In genomic region chr2:105667626-105667950, GRCm38 (mm10) we compare ENCODE assay signal across 10 mouse cellular contexts. TPM values are rescaled to one million over a fixed set of nuclear protein-coding genes. Genes with fewer than 3 reads are reported as not detected.
DNase-seq lines count a peak whose midpoint lies in the region; ATAC-seq lines count a peak whose summit lies in the region.
"Had no signal": no experiment of that assay in that cellular context is flagged by ENCODE, and none has a peak within 500 bp of the region (broad histone marks: within the 10 kb centered on the region; RNA-seq: fewer than 3 reads in every experiment).

No protein-coding gene starts in this region.

- peak; percentile 21 for DNase-seq in kidney, postnatal 10 days
- peak; percentile 30 for DNase-seq in cerebellum, adult 8-10 months
- DNase-seq in forebrain, embryonic 14.5 days (ENCODE audit: low spot score), result peak; percentile 28
- DNase-seq in heart, postnatal 36 days, result no peak
- DNase-seq in urinary bladder, postnatal 4 days (ENCODE audit: low spot score in 2 of 2), result no peak
- DNase-seq in left cerebral cortex, adult 11 months (ENCODE audit: low spot score), result no peak
- DNase-seq: adrenal gland, postnatal 25 days; heart, postnatal 10 days had no signal

- ATAC-seq in kidney, embryonic 16.5 days (ENCODE audit: low FRiP score, low TSS enrichment), result no peak
- ATAC-seq in forebrain, embryonic 14.5 days, result no peak
- ATAC-seq in neural tube, embryonic 13.5 days (ENCODE audit: low read depth), result no peak

- intact Hi-C loops in heart, postnatal 36 days (cut with DNase I), result no loop called here

- H3K4me3 ChIP-seq in kidney, embryonic 16.5 days (ENCODE audit: low read length), result no peak overlapping the region
- no peak overlapping the region for H3K4me3 ChIP-seq in forebrain, embryonic 14.5 days (ENCODE audit: low read depth, low read length)
- 0 out of 2 replicates have a peak overlapping the region, but pooled peaks have one; percentile 51 for H3K4me3 ChIP-seq in neural tube, embryonic 13.5 days

- H3K27ac ChIP-seq in kidney, embryonic 16.5 days (ENCODE audit: low read length), result no peak overlapping the region
- no peak overlapping the region for H3K27ac ChIP-seq in forebrain, embryonic 14.5 days (ENCODE audit: low read depth, low read length)
- H3K27ac ChIP-seq in neural tube, embryonic 13.5 days (replicated peaks), result no peak overlapping the region

- H3K4me2 ChIP-seq in kidney, embryonic 16.5 days (replicated peaks; ENCODE audit: low read depth, low read length), result no peak overlapping the region
- H3K4me2 ChIP-seq in forebrain, embryonic 14.5 days (ENCODE audit: low read length), result peak overlapping the region; percentile 66
- no peak overlapping the region for H3K4me2 ChIP-seq in neural tube, embryonic 13.5 days

- peaks cover 11% of the 10 kb centered on the region for H3K4me1 ChIP-seq in kidney, embryonic 16.5 days (ENCODE audit: insufficient read depth, low read length)
- peaks cover 25% of the 10 kb centered on the region for H3K4me1 ChIP-seq in forebrain, embryonic 14.5 days (ENCODE audit: control insufficient read depth, insufficient read depth, low read length)
- H3K4me1 ChIP-seq in neural tube, embryonic 13.5 days (replicated peaks), result peaks cover 36% of the 10 kb centered on the region

- under 1% methylated on average over 11 of the region's 11 CpGs for WGBS in kidney, embryonic 16.5 days
- WGBS in forebrain, embryonic 14.5 days, result 2% methylated on average over 11 of the region's 11 CpGs
- WGBS in neural tube, embryonic 13.5 days, result 1% methylated on average over 11 of the region's 11 CpGs

- H3K9me3 ChIP-seq in kidney, embryonic 16.5 days (ENCODE audit: low read length), result no peaks in the 10 kb centered on the region
- no peaks in the 10 kb centered on the region for H3K9me3 ChIP-seq in forebrain, embryonic 14.5 days (replicated peaks; ENCODE audit: control insufficient read depth, low read length)
- no peaks in the 10 kb centered on the region for H3K9me3 ChIP-seq in neural tube, embryonic 13.5 days

- no peaks in the 10 kb centered on the region for H3K36me3 ChIP-seq in kidney, embryonic 16.5 days (ENCODE audit: insufficient read depth, low read length)
- H3K36me3 ChIP-seq in forebrain, embryonic 14.5 days (ENCODE audit: control insufficient read depth, insufficient read depth, low read length), result no peaks in the 10 kb centered on the region
- no peaks in the 10 kb centered on the region for H3K36me3 ChIP-seq in neural tube, embryonic 13.5 days

- peaks cover 100% of the 10 kb centered on the region for H3K27me3 ChIP-seq in kidney, embryonic 16.5 days (ENCODE audit: insufficient read depth, low read length)
- H3K27me3 ChIP-seq in forebrain, embryonic 14.5 days (replicated peaks; ENCODE audit: control insufficient read depth, insufficient read depth, low read length), result peaks cover 65% of the 10 kb centered on the region
- peaks cover 100% of the 10 kb centered on the region for H3K27me3 ChIP-seq in neural tube, embryonic 13.5 days

- H3K9ac ChIP-seq in kidney, embryonic 16.5 days (replicated peaks; ENCODE audit: low read length), result no peak overlapping the region
- no peak overlapping the region for H3K9ac ChIP-seq in forebrain, embryonic 14.5 days (ENCODE audit: low read length)
- no peak overlapping the region for H3K9ac ChIP-seq in neural tube, embryonic 13.5 days

RNA-seq across cellular contexts. Expression of gene Pax6, which starts 1.1 kb away (rescaled TPM):
- polyA plus RNA-seq in kidney, embryonic 16.5 days (2015; fragmentation: Nextera tagmentation; extraction: Ambion mirVana), result 0.09 and 0.13 TPM in 2 replicates
- 44.5 and 51.8 TPM in 2 replicates for polyA plus RNA-seq in forebrain, embryonic 14.5 days (2014; fragmentation: Nextera tagmentation; extraction: Ambion mirVana)
- polyA plus RNA-seq in neural tube, embryonic 13.5 days (2015; fragmentation: Nextera tagmentation; extraction: Ambion mirVana), result 16.0 and 16.7 TPM in 2 replicates
- total RNA-seq in heart, postnatal 36 days (2021), result not detected
- total RNA-seq: adrenal gland, postnatal 25 days; heart, postnatal 10 days had no signal

Comparison
In these comparisons a context has a peak if more than half of its experiments do, and no peak if none do; other contexts are left out.
1. DNase-seq: peak in kidney, postnatal 10 days (single experiment), cerebellum, adult 8-10 months (single experiment) and forebrain, embryonic 14.5 days (single experiment); none in heart, postnatal 36 days (0 of 2), urinary bladder, postnatal 4 days (0 of 2) and left cerebral cortex, adult 11 months (single experiment).
2. RNA of gene Pax6, which starts 1.1 kb away (polyA plus RNA-seq): 44.5 to 51.8 TPM in forebrain, embryonic 14.5 days and 16.0 to 16.7 TPM in neural tube, embryonic 13.5 days; 0.09 to 0.13 TPM in kidney, embryonic 16.5 days; every median in the first group is over 10 times any median in the second.